Mouse (Mus musculus): ENCODE measurements around the gene Bmp2k. TPM values are rescaled to one million over a fixed set of nuclear protein-coding genes. Genes with fewer than 3 reads are reported as not detected.

The Bmp2k gene
- polyA plus RNA-seq, 1 experiment from 2014 or later = 9.2 TPM

DNA sequence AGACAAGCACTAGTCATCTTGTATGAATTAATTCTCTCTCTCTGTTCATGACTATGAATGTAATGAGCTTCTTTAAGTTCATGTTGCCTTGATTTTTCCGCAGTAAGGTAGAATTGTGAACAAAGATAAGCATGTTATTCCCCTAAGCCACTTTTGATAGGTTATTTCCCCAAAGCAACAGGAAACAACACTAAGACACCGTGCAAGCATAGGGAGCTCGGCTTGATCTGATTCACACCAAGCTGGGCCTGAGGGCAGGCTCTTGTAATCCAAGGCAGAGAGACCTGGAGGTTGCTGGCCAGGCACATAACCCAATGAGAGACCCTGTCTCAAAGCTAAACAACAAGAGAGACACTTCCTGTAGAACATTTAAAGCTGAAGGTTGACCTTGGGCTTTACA lies 21.3 kb upstream of the Bmp2k start:
- H3K4me1 ChIP-seq (replicated peaks) = peaks cover 13% of the 10 kb centered on the region
- no peak overlapping the region for H3K4me2 ChIP-seq
- no peaks in the 10 kb centered on the region for H3K9me3 ChIP-seq
- no peak overlapping the region for H3K4me3 ChIP-seq
- WGBS = 97% methylated on average over 3 of the region's 3 CpGs
- H3K36me3 ChIP-seq = no peaks in the 10 kb centered on the region
- ATAC-seq (ENCODE audit: low read depth) = no peak
- no peak overlapping the region for H3K9ac ChIP-seq
- no peak overlapping the region for H3K27ac ChIP-seq (replicated peaks)
- H3K27me3 ChIP-seq = no peaks in the 10 kb centered on the region

DNA sequence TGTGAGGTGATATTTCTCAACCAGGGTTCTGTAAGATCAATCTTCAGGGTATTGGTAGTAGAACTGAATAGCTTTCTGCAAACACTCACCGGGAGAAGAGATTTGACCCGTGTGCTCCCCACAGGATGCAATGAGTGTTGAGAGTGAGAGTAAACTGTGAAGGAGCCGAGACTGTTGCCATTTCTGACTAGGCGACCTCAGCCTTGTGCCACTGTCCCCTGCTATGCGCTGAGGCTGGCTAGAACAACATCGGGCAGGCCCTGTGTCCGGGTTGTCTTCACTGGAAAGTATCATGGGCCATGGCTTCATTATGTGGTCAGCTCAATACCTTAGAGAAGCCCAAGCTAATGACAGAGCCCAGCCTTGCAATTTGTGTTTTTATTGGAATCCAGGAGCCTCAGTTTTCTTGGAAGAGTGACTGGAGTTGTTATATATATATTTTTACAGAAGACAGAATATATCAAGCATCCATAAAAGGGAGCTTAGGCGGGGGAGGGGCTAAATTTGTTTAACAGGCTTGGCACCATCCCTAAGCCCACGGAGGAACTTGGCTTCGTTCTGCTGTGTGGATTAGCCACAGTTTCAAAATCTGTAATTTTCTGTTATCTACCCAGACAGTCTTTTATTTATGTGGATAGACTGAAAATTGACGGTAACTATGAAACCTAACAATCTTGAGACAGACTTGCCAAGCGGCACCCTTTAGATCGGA lies 18.0 kb upstream of the Bmp2k start:
- no peak overlapping the region for H3K4me2 ChIP-seq
- H3K9ac ChIP-seq = no peak overlapping the region
- H3K36me3 ChIP-seq = no peaks in the 10 kb centered on the region
- H3K4me3 ChIP-seq = no peak overlapping the region
- no peak overlapping the region for H3K27ac ChIP-seq (replicated peaks)
- H3K27me3 ChIP-seq = no peaks in the 10 kb centered on the region
- WGBS = 49% methylated on average over 13 of the region's 13 CpGs
- no peaks in the 10 kb centered on the region for H3K9me3 ChIP-seq
- H3K4me1 ChIP-seq (replicated peaks) = peaks cover 13% of the 10 kb centered on the region
- no peak for ATAC-seq (ENCODE audit: low read depth)

DNA sequence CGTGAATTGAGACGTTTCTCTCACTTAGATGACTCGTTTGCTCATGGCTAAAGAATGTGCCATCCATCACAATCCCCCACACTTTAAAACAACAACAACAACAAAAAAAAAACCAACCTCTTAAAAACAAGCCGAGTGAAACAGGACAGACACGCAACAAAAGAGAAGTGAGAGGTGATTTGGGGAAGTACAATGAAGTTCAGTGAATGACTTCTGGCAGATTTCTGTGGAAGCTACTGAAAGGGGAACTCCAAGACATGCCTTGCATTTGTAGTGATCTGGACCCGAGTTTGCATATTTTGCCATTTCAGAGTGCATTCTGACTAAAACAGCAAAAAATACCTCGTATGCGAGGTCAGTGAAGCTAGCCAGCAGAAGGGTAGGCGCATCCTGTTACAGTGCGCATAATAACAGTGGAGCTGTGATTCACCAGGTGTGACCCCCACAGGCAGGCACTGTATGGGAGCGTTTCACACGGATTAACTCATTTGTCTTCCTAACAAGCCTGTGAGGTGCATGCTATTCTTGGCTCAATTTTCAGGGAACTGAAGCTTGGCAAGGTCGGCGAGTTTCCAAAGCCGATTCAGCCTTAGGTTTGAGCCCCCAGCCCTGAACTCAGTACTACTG lies 17.4 kb upstream of the Bmp2k start:
- no peak for ATAC-seq (ENCODE audit: low read depth)
- 20% methylated on average over 15 of the region's 15 CpGs for WGBS
- H3K4me2 ChIP-seq = peak overlapping the region; percentile 11; the same call in 1 of the 2 replicates

DNA sequence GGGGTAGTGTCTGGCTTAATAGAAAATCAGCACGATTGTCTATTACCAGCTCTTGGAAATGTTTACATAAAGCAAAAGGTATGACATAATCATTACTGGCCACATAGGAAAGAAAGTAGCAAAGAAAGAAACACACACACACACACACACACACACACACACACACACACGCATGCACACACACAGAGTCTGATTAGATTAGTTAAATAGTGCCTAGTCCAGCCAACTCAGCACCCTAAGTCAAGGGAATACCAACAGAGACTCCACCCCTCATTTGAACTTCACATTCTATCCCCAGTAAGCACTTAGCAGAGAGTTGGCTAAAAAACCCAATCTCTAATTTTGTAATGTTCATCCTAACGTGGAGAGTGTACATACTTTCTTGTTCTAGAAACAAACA lies 15.5 kb upstream of the Bmp2k start:
- no peak overlapping the region for H3K27ac ChIP-seq (replicated peaks)
- no peaks in the 10 kb centered on the region for H3K9me3 ChIP-seq
- no peak overlapping the region for H3K4me3 ChIP-seq
- no peaks in the 10 kb centered on the region for H3K27me3 ChIP-seq
- peaks cover 13% of the 10 kb centered on the region for H3K4me1 ChIP-seq (replicated peaks)
- 78% methylated on average over 3 of the region's 3 CpGs for WGBS
- no peaks in the 10 kb centered on the region for H3K36me3 ChIP-seq
- ATAC-seq (ENCODE audit: low read depth) = no peak
- H3K4me2 ChIP-seq = no peak overlapping the region
- H3K9ac ChIP-seq = no peak overlapping the region

More for the DNA sequence above, 17.4 kb upstream of the Bmp2k start:
- Histone ChIP-seq H3K4me3 (no peak overlapping the region), H3K9me3 (no peaks in the 10 kb centered on the region), H3K9ac (no peak overlapping the region), H3K27ac (replicated peaks) (no peak overlapping the region), H3K27me3 (no peaks in the 10 kb centered on the region), H3K4me1 (replicated peaks) (peaks cover 13% of the 10 kb centered on the region), H3K36me3 (no peaks in the 10 kb centered on the region)

DNA sequence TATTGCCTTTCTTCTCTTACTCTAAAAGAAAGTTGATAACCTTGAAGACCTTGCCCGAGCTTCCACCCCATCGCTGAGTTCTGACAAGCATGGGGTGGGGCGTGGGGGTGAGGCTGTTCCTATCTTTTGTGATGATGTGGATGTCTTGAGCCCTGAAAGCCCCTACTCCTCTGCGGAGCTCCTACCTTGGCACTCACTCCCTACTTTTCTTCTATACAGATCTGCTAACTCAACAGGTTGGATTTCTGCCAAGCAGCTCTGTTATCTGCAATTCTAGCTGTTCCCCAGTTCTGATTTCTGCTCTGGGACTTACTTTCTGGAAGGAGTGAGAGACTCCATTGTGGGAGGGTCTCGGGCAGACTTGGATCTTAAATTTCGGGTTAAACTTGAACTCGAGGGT lies 14.3 kb upstream of the Bmp2k start:
- no peaks in the 10 kb centered on the region for H3K27me3 ChIP-seq
- no peaks in the 10 kb centered on the region for H3K9me3 ChIP-seq
- peaks cover 13% of the 10 kb centered on the region for H3K4me1 ChIP-seq (replicated peaks)
- H3K4me2 ChIP-seq = no peak overlapping the region
- H3K36me3 ChIP-seq = no peaks in the 10 kb centered on the region
- 82% methylated on average over 7 of the region's 7 CpGs for WGBS
- H3K27ac ChIP-seq (replicated peaks) = no peak overlapping the region
- no peak overlapping the region for H3K9ac ChIP-seq
- no peak overlapping the region for H3K4me3 ChIP-seq
- no peak for ATAC-seq (ENCODE audit: low read depth)

DNA sequence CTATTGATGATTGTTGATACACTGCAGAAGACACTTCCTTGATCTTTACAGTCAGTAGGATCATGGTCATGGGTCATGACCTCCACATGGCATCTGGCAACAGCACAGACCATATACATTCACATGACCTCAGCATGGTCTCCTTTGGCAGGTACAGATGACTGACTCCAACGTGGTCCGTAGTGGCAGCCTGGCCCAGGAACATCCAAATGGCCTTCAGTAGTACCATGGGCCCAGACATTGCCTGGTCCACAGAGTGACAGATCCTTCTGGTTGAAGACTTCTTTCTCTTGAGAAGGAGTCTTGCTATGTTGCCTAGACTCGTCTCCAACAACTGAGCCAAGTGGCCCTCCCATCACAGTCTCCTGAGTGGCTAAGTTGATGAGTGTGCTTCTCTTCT lies 10.6 kb upstream of the Bmp2k start:
- Histone ChIP-seq H3K4me3 (no peak overlapping the region), H3K9ac (no peak overlapping the region), H3K9me3 (no peaks in the 10 kb centered on the region), H3K27ac (replicated peaks) (no peak overlapping the region), H3K36me3 (no peaks in the 10 kb centered on the region), H3K4me2 (no peak overlapping the region), H3K4me1 (replicated peaks) (no peaks in the 10 kb centered on the region), H3K27me3 (no peaks in the 10 kb centered on the region)
- 88% methylated on average over 3 of the region's 3 CpGs for WGBS
- no peak for ATAC-seq (ENCODE audit: low read depth)

DNA sequence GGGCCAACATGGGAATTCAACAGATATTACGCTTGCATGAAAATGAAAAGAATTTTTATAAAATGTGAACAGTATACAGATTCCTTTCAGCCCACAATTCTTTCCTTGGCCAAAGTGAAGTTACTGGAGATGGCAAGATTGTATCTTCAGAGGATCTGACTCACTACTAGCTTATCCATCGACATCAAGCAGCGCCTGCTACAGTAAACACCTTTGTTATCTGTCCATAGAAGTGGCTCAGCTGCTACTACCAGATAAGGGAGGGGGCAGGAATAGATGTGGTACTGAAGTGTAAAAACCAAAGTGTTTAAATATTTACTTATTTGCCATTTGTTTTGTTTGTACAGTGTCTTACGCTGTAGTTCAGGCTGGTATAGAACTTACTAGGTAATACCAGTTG lies 8.6 kb upstream of the Bmp2k start:
- 93% methylated on average over 4 of the region's 4 CpGs for WGBS
- H3K4me1 ChIP-seq (replicated peaks) = no peaks in the 10 kb centered on the region
- H3K4me2 ChIP-seq = no peak overlapping the region
- no peaks in the 10 kb centered on the region for H3K36me3 ChIP-seq
- H3K27ac ChIP-seq (replicated peaks) = no peak overlapping the region
- no peak for ATAC-seq (ENCODE audit: low read depth)
- no peak overlapping the region for H3K9ac ChIP-seq
- no peak overlapping the region for H3K4me3 ChIP-seq
- H3K9me3 ChIP-seq = no peaks in the 10 kb centered on the region
- H3K27me3 ChIP-seq = no peaks in the 10 kb centered on the region

DNA sequence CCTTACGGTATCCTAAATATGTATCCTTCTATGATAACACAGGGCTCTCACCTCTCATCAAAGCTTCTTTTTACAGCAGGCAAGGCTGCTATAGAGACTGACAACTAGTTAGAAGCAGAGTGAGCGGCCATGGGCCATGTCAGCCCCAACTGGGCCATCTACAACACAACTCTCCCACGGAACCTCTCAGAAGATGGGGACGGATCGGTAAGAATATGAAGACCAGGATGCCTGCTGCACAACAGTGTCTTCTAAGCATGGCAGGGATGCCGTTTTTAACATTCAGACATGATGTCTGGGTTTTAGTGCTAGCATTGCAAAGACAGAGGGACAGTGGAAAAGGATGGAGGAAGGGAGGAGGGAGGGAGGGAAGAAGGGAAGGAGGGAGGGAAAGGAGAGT lies 6.3 kb upstream of the Bmp2k start:
- H3K27me3 ChIP-seq = no peaks in the 10 kb centered on the region
- ATAC-seq (ENCODE audit: low read depth) = no peak
- H3K9ac ChIP-seq = no peak overlapping the region
- H3K36me3 ChIP-seq = no peaks in the 10 kb centered on the region
- WGBS = 91% methylated on average over 6 of the region's 6 CpGs
- H3K4me1 ChIP-seq (replicated peaks) = peaks cover 6% of the 10 kb centered on the region
- no peak overlapping the region for H3K4me3 ChIP-seq
- H3K4me2 ChIP-seq = no peak overlapping the region
- no peaks in the 10 kb centered on the region for H3K9me3 ChIP-seq
- H3K27ac ChIP-seq (replicated peaks) = no peak overlapping the region

DNA sequence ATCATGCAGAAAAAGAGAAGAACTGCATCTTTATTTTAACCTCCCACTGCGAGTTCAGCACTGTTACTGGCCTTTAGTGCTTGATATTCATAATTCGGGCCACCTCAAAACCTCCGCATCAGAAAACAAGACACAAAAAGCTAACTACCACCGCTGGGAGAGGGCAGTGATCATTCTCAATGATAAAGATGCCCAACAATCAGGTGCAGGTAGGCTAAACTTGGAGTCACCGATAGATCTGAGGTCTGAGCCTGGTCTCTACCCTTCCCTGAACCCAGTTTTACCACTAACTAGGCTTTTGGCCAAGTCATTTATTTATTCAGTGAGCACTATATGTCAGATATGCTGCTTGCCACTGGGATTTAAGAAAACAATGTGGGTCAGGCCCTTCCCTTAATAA lies 4.8 kb upstream of the Bmp2k start:
- Histone ChIP-seq H3K36me3 (no peaks in the 10 kb centered on the region), H3K9ac (no peak overlapping the region), H3K9me3 (no peaks in the 10 kb centered on the region), H3K4me1 (replicated peaks) (peaks cover 12% of the 10 kb centered on the region), H3K27ac (replicated peaks) (no peak overlapping the region), H3K27me3 (no peaks in the 10 kb centered on the region), H3K4me2 (no peak overlapping the region), H3K4me3 (no peak overlapping the region)
- 88% methylated on average over 5 of the region's 5 CpGs for WGBS
- no peak for ATAC-seq (ENCODE audit: low read depth)

DNA sequence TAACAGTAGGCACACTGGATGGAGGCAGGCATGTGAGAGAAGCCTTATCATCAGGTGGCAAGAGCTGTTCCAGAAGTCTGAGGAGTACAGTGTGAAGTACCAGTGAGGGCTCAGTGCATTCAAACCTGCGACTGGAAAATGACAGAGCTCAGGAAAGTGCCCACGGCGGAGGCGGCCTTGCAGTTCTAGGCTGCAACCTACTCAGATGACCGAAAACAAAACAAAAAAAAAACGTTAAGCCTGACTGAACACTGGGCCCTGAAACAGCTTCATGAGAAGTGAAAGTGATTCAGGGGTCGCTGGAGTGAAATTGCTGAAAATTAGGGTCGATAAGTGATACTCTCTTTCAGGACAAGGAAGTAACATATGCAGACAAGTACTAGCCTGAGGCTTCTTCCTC lies 4.4 kb upstream of the Bmp2k start:
- no peak for ATAC-seq (ENCODE audit: low read depth)
- 85% methylated on average over 8 of the region's 8 CpGs for WGBS
- no peak overlapping the region for H3K27ac ChIP-seq (replicated peaks)
- no peak overlapping the region for H3K4me2 ChIP-seq
- no peaks in the 10 kb centered on the region for H3K9me3 ChIP-seq
- peaks cover 12% of the 10 kb centered on the region for H3K4me1 ChIP-seq (replicated peaks)
- H3K9ac ChIP-seq = no peak overlapping the region
- no peaks in the 10 kb centered on the region for H3K36me3 ChIP-seq
- no peak overlapping the region for H3K4me3 ChIP-seq
- no peaks in the 10 kb centered on the region for H3K27me3 ChIP-seq

DNA sequence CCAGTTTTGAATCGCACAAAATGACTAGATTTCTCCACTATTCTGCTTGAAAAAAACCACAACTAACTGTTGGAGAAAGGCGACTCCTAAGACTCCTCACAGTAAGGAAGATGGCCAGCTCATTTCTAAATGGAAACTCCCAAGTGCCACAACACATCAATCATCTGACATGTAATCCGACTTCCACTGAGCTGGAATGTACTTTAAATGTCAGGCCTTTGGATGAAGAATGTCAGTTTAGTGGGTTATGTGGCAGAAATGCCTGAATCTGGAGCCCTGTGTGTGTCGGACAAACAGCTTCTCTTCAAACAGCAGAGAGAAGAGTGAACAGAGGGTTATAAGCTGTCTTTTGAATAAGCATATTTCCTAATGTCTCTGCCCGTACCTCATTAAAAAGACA lies 1.7 kb upstream of the Bmp2k start:
- H3K36me3 ChIP-seq = no peaks in the 10 kb centered on the region
- H3K4me1 ChIP-seq (replicated peaks) = peaks cover 33% of the 10 kb centered on the region
- H3K27me3 ChIP-seq = no peaks in the 10 kb centered on the region
- ATAC-seq (ENCODE audit: low read depth) = no peak
- H3K9me3 ChIP-seq = no peaks in the 10 kb centered on the region
- H3K4me2 ChIP-seq = no peak overlapping the region; the same call in 1 of the 2 replicates
- no peak overlapping the region for H3K27ac ChIP-seq (replicated peaks)
- H3K9ac ChIP-seq = peak overlapping the region; percentile 85; the same call in 1 of the 2 replicates
- H3K4me3 ChIP-seq = no peak overlapping the region
- 72% methylated on average over 5 of the region's 5 CpGs for WGBS

DNA sequence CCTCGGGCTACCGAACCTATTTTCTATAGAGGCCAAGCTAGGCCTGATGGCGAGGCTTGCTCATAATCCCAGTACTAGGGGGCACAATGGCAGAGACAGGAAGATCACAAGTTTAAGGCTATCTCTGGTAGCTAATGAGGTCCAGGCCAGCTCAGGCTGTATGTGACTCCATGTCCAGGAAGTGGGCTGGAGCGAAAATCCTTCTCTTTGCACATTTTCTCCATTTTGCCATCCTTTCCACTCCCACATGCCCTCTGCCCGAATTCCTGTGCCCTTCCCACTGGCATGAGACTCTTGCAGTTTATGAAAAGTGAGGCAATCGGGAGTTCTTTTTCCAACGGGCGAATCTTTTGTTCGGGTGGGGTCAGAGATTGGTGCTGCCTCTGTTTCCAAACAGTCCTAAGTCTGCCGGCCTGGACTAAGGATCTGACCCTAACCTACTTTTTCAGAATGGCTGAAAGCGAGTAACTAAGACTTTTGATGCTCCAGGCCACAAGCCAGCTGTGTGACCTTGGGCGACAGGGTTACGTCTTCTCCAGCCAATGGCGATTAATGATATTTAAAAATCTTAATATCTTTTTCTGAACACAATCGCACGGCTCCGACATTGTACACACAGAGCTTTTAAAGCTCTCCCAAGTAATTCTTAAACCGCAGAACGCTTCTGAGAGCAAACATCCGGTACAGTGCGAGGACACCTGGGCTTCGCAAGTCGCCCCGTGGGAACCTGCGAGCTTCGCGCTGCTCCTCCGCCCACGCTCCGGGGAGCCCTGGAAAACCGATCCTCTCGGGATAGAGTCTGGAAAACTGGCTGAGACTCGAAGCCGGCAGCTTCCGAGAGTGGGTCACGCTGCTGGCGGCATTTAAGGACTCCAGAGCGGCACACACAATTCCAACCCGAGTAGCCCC lies 834 bp upstream of the Bmp2k start:
- ATAC-seq (ENCODE audit: low read depth) = peak; percentile 57
- 19% methylated on average over 39 of the region's 39 CpGs for WGBS

More for the DNA sequence above, 834 bp upstream of the Bmp2k start:
- Histone ChIP-seq H3K9ac (peak overlapping the region; percentile 85), H3K36me3 (no peaks in the 10 kb centered on the region), H3K9me3 (no peaks in the 10 kb centered on the region), H3K4me1 (replicated peaks) (peaks cover 35% of the 10 kb centered on the region), H3K4me3 (peak overlapping the region; percentile 74), H3K4me2 (peak overlapping the region; percentile 68), H3K27me3 (no peaks in the 10 kb centered on the region), H3K27ac (replicated peaks) (peak overlapping the region; percentile 92)

All from neural tube, embryonic 13.5 days (tissue).